Mouse (Mus musculus) hindbrain, postnatal 0 days (tissue): Measurements from ENCODE around the gene Ndufa6. TPM values are rescaled to one million over a fixed set of nuclear protein-coding genes. Genes with fewer than 3 reads are reported as not detected.

Source experiments
- ATAC-seq: fragments of 200-750 bp; cut with Nextera tagmentation; 2 replicates; pipeline ENCODE4 v1.8.0; 2017; ENCODE audit warnings: mild to moderate bottlenecking, moderate TSS enrichment, moderate library complexity
- DNase-seq: peaks from one replicate; pipeline ENCODE4 v3.0.0-alpha.2; 2015; ENCODE audit warnings: low spot score
- H3K27ac ChIP-seq: fragments of 300-500 bp; sonication (generic); 2 replicates; pipeline ENCODE4 v1.5.1; 2014; ENCODE audit warnings: mild to moderate bottlenecking
- H3K27me3 ChIP-seq: fragments of 300-500 bp; sonication (generic); 2 replicates; pipeline ENCODE4 v1.6.1; 2014; ENCODE audit warnings: low read length, mixed read lengths; ENCODE audit not compliant: insufficient read depth
- H3K36me3 ChIP-seq: fragments of 300-500 bp; sonication (generic); 2 replicates; pipeline ENCODE4 v1.6.1; 2014; ENCODE audit warnings: low read length, mixed read lengths; ENCODE audit not compliant: insufficient read depth
- H3K4me1 ChIP-seq: fragments of 300-500 bp; sonication (generic); 2 replicates; pipeline ENCODE4 v1.6.1; 2014; ENCODE audit warnings: antibody characterized with exemption, low read length, mixed read lengths; ENCODE audit not compliant: insufficient read depth
- H3K4me2 ChIP-seq: fragments of 300-500 bp; sonication (generic); 2 replicates; pipeline ENCODE4 v1.6.1; 2014; ENCODE audit warnings: low read depth, mild to moderate bottlenecking, low read length, moderate library complexity, mixed read lengths
- H3K4me3 ChIP-seq: fragments of 300-500 bp; sonication (generic); 2 replicates; pipeline ENCODE4 v1.5.1; 2014; ENCODE audit warnings: low read length
- H3K9ac ChIP-seq: fragments of 300-500 bp; sonication (generic); replicated peaks from 2 replicates; pipeline ENCODE4 v1.6.1; 2014; ENCODE audit warnings: mild to moderate bottlenecking, low read length, moderate library complexity, mixed read lengths
- H3K9me3 ChIP-seq: fragments of 300-500 bp; sonication (generic); 2 replicates; pipeline ENCODE4 v1.6.1; 2016; ENCODE audit warnings: low read length, mixed read lengths
- CTCF ChIP-seq: IDR thresholded peaks from 2 replicates; pipeline ENCODE4 v1.5.1; 2016; ENCODE audit warnings: antibody characterized with exemption, control low read depth, low read depth
- WGBS: fragments of 180-500 bp; shearing (Covaris S2); extraction: QIAGEN DNeasy Blood & Tissue Kit; methylation state at CpG from one replicate; pipeline ENCODE4 v1.1.7; 2014; 5-methylcytosine and 5-hydroxymethylcytosine counted together
- microRNA-seq, 2 experiments: library from miRNA; unstranded; fragments of <30 nt; microRNA quantifications; one replicate each; pipeline ENCODE4; 2016
- polyA plus RNA-seq: library from polyadenylated mRNA; unstranded; fragments of >200 nt; fragmentation: Nextera tagmentation; extraction: Ambion mirVana; gene quantifications from 2 replicates; pipeline ENCODE4 v1.2.1, GENCODE M21; 2015
- total RNA-seq: library from RNA; depleted of rRNA; stranded (reverse); fragments of >200 nt; gene quantifications from 2 replicates; pipeline ENCODE4 v1.2.3, GENCODE M21; 2014; rRNA removed

Gene Ndufa6
- total and polyA plus RNA-seq, 2 experiments from 2014 or later = 194 to 516 TPM

DNA sequence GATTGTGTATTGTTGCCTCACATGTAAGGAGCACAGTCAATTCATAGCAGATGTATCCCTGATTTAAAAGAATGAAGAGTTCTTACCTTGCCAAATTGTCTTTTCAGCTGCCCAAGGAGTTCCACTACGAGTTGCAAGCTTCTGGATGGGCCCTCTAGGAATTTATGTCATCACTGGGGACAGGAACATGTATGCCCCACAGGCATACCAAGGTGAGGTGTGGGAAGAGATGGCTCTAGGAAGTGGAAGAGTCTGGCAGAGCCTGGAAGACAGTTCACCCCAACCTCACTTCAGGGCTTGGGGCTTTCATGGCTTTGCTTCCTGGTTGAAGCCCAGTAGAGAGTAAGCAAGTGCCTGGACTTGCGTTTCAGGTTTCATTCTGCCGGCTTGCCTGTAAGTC lies 45.7 kb downstream of the Ndufa6 start:
- H3K4me3 ChIP-seq = no peak overlapping the region
- no peak for TF ChIP-seq CTCF
- no peaks in the 10 kb centered on the region for H3K27me3 ChIP-seq
- H3K4me1 ChIP-seq = no peaks in the 10 kb centered on the region
- no peak overlapping the region for H3K4me2 ChIP-seq
- no peak overlapping the region for H3K9ac ChIP-seq
- no peaks in the 10 kb centered on the region for H3K9me3 ChIP-seq
- no peak for ATAC-seq
- no peak overlapping the region for H3K27ac ChIP-seq
- H3K36me3 ChIP-seq = no peaks in the 10 kb centered on the region
- 86% methylated on average over 3 of the region's 3 CpGs for WGBS
- no peak for DNase-seq

- H3K36me3 ChIP-seq = no peaks in the 10 kb centered on the region
- H3K4me1 ChIP-seq = no peaks in the 10 kb centered on the region
- no peak overlapping the region for H3K9ac ChIP-seq
- no peak for ATAC-seq
- H3K4me3 ChIP-seq = no peak overlapping the region
- no peak overlapping the region for H3K4me2 ChIP-seq
- H3K27ac ChIP-seq = no peak overlapping the region
- WGBS = 83% methylated on average over 3 of the region's 3 CpGs
- no peaks in the 10 kb centered on the region for H3K27me3 ChIP-seq
- H3K9me3 ChIP-seq = no peaks in the 10 kb centered on the region
- DNase-seq = no peak
- TF ChIP-seq CTCF = no peak
Measured at GRCm38 (mm10) chr15:82307107-82307506, 47.0 kb downstream of the Ndufa6 start.

Small RNAs within 50 kb of the gene (microRNA-seq; reads per million reads assigned to microRNA genes)
- gene Mir7684 = 0 reads per million in 2 experiments

Other genes starting within 250 kb of the Ndufa6 start
- 15.5 and 16.0 TPM in 2 replicates for gene Ccdc134, start 226.4 kb downstream of the Ndufa6 start, total RNA-seq
- 6.4 and 8.4 TPM in 2 replicates for gene Ccdc134, start 226.4 kb downstream of the Ndufa6 start, polyA plus RNA-seq
- gene Srebf2, start 207.1 kb downstream of the Ndufa6 start, total RNA-seq = 256 and 266 TPM in 2 replicates
- 139 and 145 TPM in 2 replicates for gene Srebf2, start 207.1 kb downstream of the Ndufa6 start, polyA plus RNA-seq
- gene Shisa8, start 141.5 kb downstream of the Ndufa6 start, total RNA-seq = 34.7 and 36.0 TPM in 2 replicates
- 7.5 and 9.2 TPM in 2 replicates for gene Shisa8, start 141.5 kb downstream of the Ndufa6 start, polyA plus RNA-seq
- 0.29 and 5.6 TPM in 2 replicates for gene Tnfrsf13c, start 130.0 kb downstream of the Ndufa6 start, total RNA-seq
- gene Tnfrsf13c, start 130.0 kb downstream of the Ndufa6 start, polyA plus RNA-seq = 0.34 and 0.42 TPM in 2 replicates
- 15.0 and 16.2 TPM in 2 replicates for gene Cenpm, start 109.6 kb downstream of the Ndufa6 start, total RNA-seq
- gene Cenpm, start 109.6 kb downstream of the Ndufa6 start, polyA plus RNA-seq = 23.0 and 27.6 TPM in 2 replicates
- 116 and 127 TPM in 2 replicates for gene 1500009C09Rik, start 101.9 kb downstream of the Ndufa6 start, total RNA-seq
- gene 1500009C09Rik, start 101.9 kb downstream of the Ndufa6 start, polyA plus RNA-seq = 12.5 and 13.9 TPM in 2 replicates
- 393 and 404 TPM in 2 replicates for gene Sept3, start 79.4 kb downstream of the Ndufa6 start, total RNA-seq
- gene Sept3, start 79.4 kb downstream of the Ndufa6 start, polyA plus RNA-seq = 299 and 320 TPM in 2 replicates
- gene Wbp2nl, start 55.4 kb downstream of the Ndufa6 start, total RNA-seq = 1.4 TPM in 1 of 2 replicates, not detected in the other
- 0.36 TPM in 1 of 2 replicates, not detected in the other for gene Wbp2nl, start 55.4 kb downstream of the Ndufa6 start, polyA plus RNA-seq
- gene Naga, start 15.4 kb downstream of the Ndufa6 start, total RNA-seq = 41.6 and 51.1 TPM in 2 replicates
- gene Naga, start 15.4 kb downstream of the Ndufa6 start, polyA plus RNA-seq = 36.9 and 37.2 TPM in 2 replicates
- gene Pheta2, start 15.4 kb downstream of the Ndufa6 start, total RNA-seq = 0.93 and 1.2 TPM in 2 replicates
- gene Pheta2, start 15.4 kb downstream of the Ndufa6 start, polyA plus RNA-seq = 1.3 and 1.4 TPM in 2 replicates
- 288 and 293 TPM in 2 replicates for gene Smdt1, start 15.4 kb downstream of the Ndufa6 start, total RNA-seq
- 392 and 401 TPM in 2 replicates for gene Smdt1, start 15.4 kb downstream of the Ndufa6 start, polyA plus RNA-seq
- 3.6 and 6.1 TPM in 2 replicates for gene Cyp2d22, start 25.9 kb upstream of the Ndufa6 start, total RNA-seq
- 3.7 and 5.1 TPM in 2 replicates for gene Cyp2d22, start 25.9 kb upstream of the Ndufa6 start, polyA plus RNA-seq
- not detected in 2 replicates for gene Cyp2d11, start 39.7 kb upstream of the Ndufa6 start, total RNA-seq
- not detected in 2 replicates for gene Cyp2d11, start 39.7 kb upstream of the Ndufa6 start, polyA plus RNA-seq
- gene Cyp2d10, start 52.9 kb upstream of the Ndufa6 start, total RNA-seq = not detected in 2 replicates
- gene Cyp2d10, start 52.9 kb upstream of the Ndufa6 start, polyA plus RNA-seq = not detected in 2 replicates
- not detected in 2 replicates for gene Cyp2d9, start 79.1 kb upstream of the Ndufa6 start, total RNA-seq
- gene Cyp2d9, start 79.1 kb upstream of the Ndufa6 start, polyA plus RNA-seq = not detected in 2 replicates
- gene Cyp2d12, start 200.8 kb upstream of the Ndufa6 start, total RNA-seq = not detected in 2 replicates
- gene Cyp2d12, start 200.8 kb upstream of the Ndufa6 start, polyA plus RNA-seq = not detected in 2 replicates